12 mouse cellular contexts compared by ENCODE assay signal in the genomic region with DNA sequence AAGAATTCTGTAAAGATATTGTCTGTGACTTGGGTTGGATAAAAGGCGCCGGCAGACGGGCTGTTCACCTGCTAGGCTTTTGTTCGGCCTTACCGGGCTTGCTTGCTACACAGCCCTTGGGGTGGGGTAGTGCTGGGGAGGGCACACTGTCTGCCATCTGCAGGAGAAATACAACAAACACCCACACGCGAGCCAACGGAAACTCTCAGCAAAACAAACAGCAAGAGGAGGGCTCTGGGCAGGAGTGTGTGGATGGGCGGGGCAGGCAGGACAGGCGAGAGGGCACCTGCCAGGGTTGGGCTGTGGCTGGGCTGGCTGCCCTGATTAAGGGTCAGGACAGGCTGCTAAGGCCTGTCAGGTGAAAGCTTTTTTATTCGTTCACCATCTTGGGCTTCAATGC. TPM values are rescaled to one million over a fixed set of nuclear protein-coding genes. Genes with fewer than 3 reads are reported as not detected.
A peak's percentile ranks its signal among the peaks of the same experiment; 100 is the strongest.
DNase-seq lines count a peak whose midpoint lies in the region; ATAC-seq and TF ChIP-seq lines count a peak whose summit lies in the region.
"Had no signal": no experiment of that assay in that cellular context is flagged by ENCODE, and none has a peak within 500 bp of the region (broad histone marks: within the 10 kb centered on the region; RNA-seq: fewer than 3 reads in every experiment).

No protein-coding gene starts in this region.

- no peaks in the 10 kb centered on the region for H3K36me3 ChIP-seq in kidney, adult 2 months (ENCODE audit: control insufficient read depth, insufficient read depth, low read length)
- no peaks in the 10 kb centered on the region for H3K36me3 ChIP-seq in kidney, embryonic 15.5 days
- no peaks in the 10 kb centered on the region for H3K36me3 ChIP-seq in lung, embryonic 15.5 days
- H3K36me3 ChIP-seq in stomach, embryonic 15.5 days, result no peaks in the 10 kb centered on the region
- H3K36me3 ChIP-seq: embryonic facial prominence, embryonic 15.5 days; limb, embryonic 13.5 days had no signal

- no peak overlapping the region for H3K4me2 ChIP-seq in kidney, embryonic 15.5 days
- peak overlapping the region; percentile 6; the same call in 1 of the 2 replicates for H3K4me2 ChIP-seq in lung, embryonic 15.5 days
- no peak overlapping the region for H3K4me2 ChIP-seq in stomach, embryonic 15.5 days
- H3K4me2 ChIP-seq: embryonic facial prominence, embryonic 15.5 days; limb, embryonic 13.5 days had no signal

- no peak for ATAC-seq in kidney, embryonic 15.5 days (replicated peaks; ENCODE audit: low FRiP score)
- peak; percentile 80 for ATAC-seq in lung, embryonic 15.5 days (ENCODE audit: borderline replicate concordance, extremely low read depth, low FRiP score, low TSS enrichment)
- ATAC-seq in stomach, embryonic 15.5 days (ENCODE audit: insufficient read depth, low FRiP score, low read depth), result peak; percentile 65
- ATAC-seq in granulocyte monocyte progenitor cell, adult 5-6 weeks (replicated peaks; ENCODE audit: poor library complexity, severe bottlenecking), result no peak

- H3K9me3 ChIP-seq in kidney, embryonic 15.5 days (replicated peaks), result no peaks in the 10 kb centered on the region
- no peaks in the 10 kb centered on the region for H3K9me3 ChIP-seq in lung, embryonic 15.5 days
- no peaks in the 10 kb centered on the region for H3K9me3 ChIP-seq in stomach, embryonic 15.5 days
- H3K9me3 ChIP-seq: embryonic facial prominence, embryonic 15.5 days; limb, embryonic 13.5 days had no signal

- WGBS in kidney, adult 2 months, result 54% methylated on average over 11 of the region's 11 CpGs
- WGBS in kidney, embryonic 15.5 days, result 59% methylated on average over 11 of the region's 11 CpGs
- 47% methylated on average over 11 of the region's 11 CpGs for WGBS in lung, embryonic 15.5 days
- WGBS in stomach, embryonic 15.5 days, result 50% methylated on average over 11 of the region's 11 CpGs

- H3K4me1 ChIP-seq in kidney, adult 2 months (ENCODE audit: control insufficient read depth, insufficient read depth, low read length), result no peaks in the 10 kb centered on the region
- H3K4me1 ChIP-seq in kidney, embryonic 15.5 days, result peaks cover 7% of the 10 kb centered on the region; the same call in 1 of the 2 replicates
- H3K4me1 ChIP-seq in lung, embryonic 15.5 days, result peaks cover 11% of the 10 kb centered on the region
- peaks cover 8% of the 10 kb centered on the region; the same call in 1 of the 2 replicates for H3K4me1 ChIP-seq in stomach, embryonic 15.5 days

- no peak overlapping the region for H3K27ac ChIP-seq in kidney, adult 2 months (ENCODE audit: insufficient read depth, low read depth, low read length)
- no peak overlapping the region for H3K27ac ChIP-seq in kidney, embryonic 15.5 days
- H3K27ac ChIP-seq in lung, embryonic 15.5 days, result peak overlapping the region; percentile 74
- peak overlapping the region; percentile 79 for H3K27ac ChIP-seq in stomach, embryonic 15.5 days
- H3K27ac ChIP-seq: embryonic facial prominence, embryonic 15.5 days; limb, embryonic 13.5 days had no signal

- no peak overlapping the region for H3K4me3 ChIP-seq in kidney, adult 2 months (ENCODE audit: insufficient read depth, low read depth, low read length)
- no peak overlapping the region for H3K4me3 ChIP-seq in kidney, embryonic 15.5 days (replicated peaks)
- no peak overlapping the region for H3K4me3 ChIP-seq in lung, embryonic 15.5 days
- no peak overlapping the region for H3K4me3 ChIP-seq in stomach, embryonic 15.5 days (replicated peaks)
- H3K4me3 ChIP-seq: embryonic facial prominence, embryonic 15.5 days; limb, embryonic 13.5 days had no signal

- no peak for TF ChIP-seq POLR2A in kidney, adult 2 months (IDR thresholded peaks at IDR 0.05; ENCODE audit: low read depth, low read length)

- DNase-seq in kidney, adult 2 months, result peak; percentile 12
- peak; percentile 29 for DNase-seq in CD4-positive helper T cell, adult 2 months (ENCODE audit: low read depth, low spot score)
- no peak for DNase-seq in layer of hippocampus, adult 11-12 months (ENCODE audit: low spot score)
- DNase-seq in layer of hippocampus, postnatal 36 days, result no peak
- DNase-seq: heart, postnatal 10 days; kidney, postnatal 10 days had no signal

- no peak overlapping the region for H3K9ac ChIP-seq in kidney, embryonic 15.5 days
- no peak overlapping the region for H3K9ac ChIP-seq in lung, embryonic 15.5 days
- no peak overlapping the region for H3K9ac ChIP-seq in stomach, embryonic 15.5 days
- H3K9ac ChIP-seq: embryonic facial prominence, embryonic 15.5 days; limb, embryonic 13.5 days had no signal

- no peaks in the 10 kb centered on the region for H3K27me3 ChIP-seq in kidney, adult 2 months (replicated peaks; ENCODE audit: control insufficient read depth, insufficient read depth, low read length)
- H3K27me3 ChIP-seq in kidney, embryonic 15.5 days, result 0 out of 2 replicates have a peak, but pooled peaks cover 2% of the 10 kb centered on the region
- H3K27me3 ChIP-seq in lung, embryonic 15.5 days, result no peaks in the 10 kb centered on the region
- no peaks in the 10 kb centered on the region for H3K27me3 ChIP-seq in stomach, embryonic 15.5 days (replicated peaks)
- H3K27me3 ChIP-seq: embryonic facial prominence, embryonic 15.5 days; limb, embryonic 13.5 days had no signal

- no peak for TF ChIP-seq CTCF in kidney, adult 2 months (conservative IDR thresholded peaks at IDR 0.05; ENCODE audit: insufficient read depth, insufficient read length, low read depth, low read length)

RNA-seq across cellular contexts. Expression of gene Gm32742, which starts 2.6 kb away (rescaled TPM):
- 0.02 TPM in 1 of 2 replicates, not detected in the other for polyA plus RNA-seq in kidney, adult 2 months (2012; rRNA removed)
- polyA plus RNA-seq in kidney, embryonic 15.5 days (2015; fragmentation: Nextera tagmentation; extraction: Ambion mirVana), result 0.01 and 0.03 TPM in 2 replicates
- 0.03 and 0.09 TPM in 2 replicates for polyA plus RNA-seq in lung, embryonic 15.5 days (2015; fragmentation: Nextera tagmentation; extraction: Ambion mirVana)
- polyA plus RNA-seq in stomach, embryonic 15.5 days (2015; fragmentation: Nextera tagmentation; extraction: Ambion mirVana), result 0.04 and 0.05 TPM in 2 replicates
- not detected for total RNA-seq in layer of hippocampus, postnatal 36 days (2021)
- 0.70 TPM in 1 of 2 replicates, not detected in the other for total RNA-seq in granulocyte monocyte progenitor cell, adult 5-6 weeks (2014; fragmentation: Nextera tagmentation)
- 0.21 and 0.26 TPM in 2 replicates for total RNA-seq in granulocyte monocyte progenitor cell, adult 5-6 weeks (2017)
- total RNA-seq: heart, postnatal 10 days had no signal
- polyA plus RNA-seq: limb, embryonic 13.5 days had no signal

RNA-seq across cellular contexts. Expression of gene Pou2af1, which starts 45.6 kb away (rescaled TPM):
- polyA plus RNA-seq in kidney, adult 2 months (2012; rRNA removed), result 0.35 and 3.4 TPM in 2 replicates
- 0.08 TPM in 1 of 2 replicates, not detected in the other for polyA plus RNA-seq in kidney, embryonic 15.5 days (2015; fragmentation: Nextera tagmentation; extraction: Ambion mirVana)
- 0.14 and 0.30 TPM in 2 replicates for polyA plus RNA-seq in lung, embryonic 15.5 days (2015; fragmentation: Nextera tagmentation; extraction: Ambion mirVana)
- polyA plus RNA-seq in stomach, embryonic 15.5 days (2015; fragmentation: Nextera tagmentation; extraction: Ambion mirVana), result 0.23 and 0.26 TPM in 2 replicates
- total RNA-seq in layer of hippocampus, postnatal 36 days (2021), result not detected
- total RNA-seq in granulocyte monocyte progenitor cell, adult 5-6 weeks (2014; fragmentation: Nextera tagmentation), result not detected in 2 replicates
- total RNA-seq in granulocyte monocyte progenitor cell, adult 5-6 weeks (2017), result not detected in 2 replicates
- polyA plus RNA-seq: limb, embryonic 13.5 days had no signal

Comparison
In these comparisons a context has a peak if more than half of its experiments do, and no peak if none do; other contexts are left out.
1. DNase-seq: peak in kidney, adult 2 months (single experiment) and CD4-positive helper T cell, adult 2 months (single experiment); none in layer of hippocampus, adult 11-12 months (single experiment) and layer of hippocampus, postnatal 36 days (0 of 2).
2. H3K27ac ChIP-seq: peak in lung, embryonic 15.5 days (single experiment) and stomach, embryonic 15.5 days (single experiment); none in kidney, adult 2 months (single experiment) and kidney, embryonic 15.5 days (single experiment).
3. ATAC-seq: peak in lung, embryonic 15.5 days (single experiment) and stomach, embryonic 15.5 days (single experiment); none in kidney, embryonic 15.5 days (single experiment) and granulocyte monocyte progenitor cell, adult 5-6 weeks (single experiment).